Mouse (Mus musculus): ENCODE measurements around the gene Adam8.

DNA sequence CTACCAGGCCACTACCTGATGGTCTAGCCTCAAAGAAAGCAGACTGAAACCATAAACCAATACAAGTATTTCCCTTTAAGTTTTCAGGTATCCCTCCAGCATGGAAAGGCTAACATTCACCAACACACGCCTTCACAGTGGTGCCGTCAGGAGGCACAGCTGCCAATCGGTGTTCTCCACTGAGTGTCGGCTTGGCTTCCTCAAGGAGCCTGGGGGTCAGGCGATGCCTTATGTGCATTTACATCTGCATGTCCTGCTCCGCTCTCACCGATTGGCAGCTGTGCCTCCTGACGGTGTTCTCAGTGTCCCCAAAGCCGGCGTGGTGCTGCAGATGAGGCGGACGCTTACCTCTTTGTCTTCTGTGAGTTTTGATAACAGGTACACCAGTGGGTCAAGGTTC lies 39.4 kb upstream of the Adam8 start:
- TF ChIP-seq CTCF (IDR thresholded peaks at IDR 0.05; ENCODE audit: extremely low read depth, insufficient read depth, insufficient read length, insufficient replicate concordance) = no peak
- no peak for TF ChIP-seq POLR2A (IDR thresholded peaks at IDR 0.05; ENCODE audit: low read depth, low read length)
